Mouse (Mus musculus): Measurements from ENCODE around the gene Evi5. TPM values are rescaled to one million over a fixed set of nuclear protein-coding genes. Genes with fewer than 3 reads are reported as not detected.

Evi5 gene
- total and polyA plus RNA-seq, 3 experiments: 4.6 to 8.4 TPM; not detected in 1

DNA sequence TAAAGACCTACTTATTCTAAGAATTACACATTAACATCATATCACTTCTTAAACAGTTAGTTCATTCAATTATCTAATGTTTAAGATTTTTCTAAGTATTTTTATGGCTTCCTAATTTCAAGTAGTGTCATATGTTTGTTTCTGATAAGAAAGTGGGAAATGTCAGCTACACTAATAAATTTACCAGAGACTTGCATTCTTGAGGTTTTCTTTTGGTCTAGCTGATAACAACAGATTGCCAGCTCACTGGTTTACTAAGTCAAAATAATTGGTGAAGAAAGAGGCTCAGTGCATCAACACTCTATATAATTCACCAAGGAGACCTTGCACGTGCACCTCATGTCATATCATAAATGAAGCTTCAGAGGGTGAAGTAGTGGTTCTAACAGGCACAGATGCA is 106.7 kb downstream of the Evi5 start:
- Histone ChIP-seq H3K9me3 (replicated peaks; ENCODE audit: insufficient read depth, low read length) (no peaks in the 10 kb centered on the region), H3K27me3 (ENCODE audit: control insufficient read depth in 1 of 2, insufficient read depth in 2 of 2, low read length in 2 of 2) (no peaks in the 10 kb centered on the region), H3K4me1 (ENCODE audit: control insufficient read depth in 1 of 2, insufficient read depth in 2 of 2, low read length in 2 of 2) (peaks cover 5 to 17% of the 10 kb centered on the region in 2 experiments), H3K79me2 (ENCODE audit: control insufficient read depth, insufficient read depth, low read length, poor library complexity) (no peaks in the 10 kb centered on the region), H3K27ac (ENCODE audit: control insufficient read depth, low read depth, low read length) (no peak overlapping the region), H3K4me3 (ENCODE audit: control insufficient read depth in 1 of 2, insufficient read depth in 1 of 2, low read depth in 2 of 2, low read length in 2 of 2) (no peak overlapping the region), H3K9ac (ENCODE audit: control insufficient read depth, low read depth, low read length, poor library complexity, severe bottlenecking) (no peak overlapping the region), H3K36me3 (ENCODE audit: control insufficient read depth in 1 of 2, insufficient read depth in 2 of 2, low read length in 2 of 2) (peaks cover 0 to 22% of the 10 kb centered on the region in 2 experiments; a peak in 2 of 4 replicates)
- peak; percentile 91 for TF ChIP-seq MAFK (IDR thresholded peaks at IDR 0.05; ENCODE audit: borderline replicate concordance, low read depth, low read length)
- peak; percentile 83 for TF ChIP-seq TAL1 (IDR thresholded peaks at IDR 0.05; ENCODE audit: low read length)
- TF ChIP-seq NELFE (IDR thresholded peaks at IDR 0.05; ENCODE audit: low read depth, low read length): no peak
- TF ChIP-seq ZC3H11A (IDR thresholded peaks at IDR 0.05; ENCODE audit: low read depth, low read length): no peak
- no peak for TF ChIP-seq CHD1 (IDR thresholded peaks at IDR 0.05; ENCODE audit: low read depth, low read length)
- peak; percentile 36; the same call in 1 of the 2 replicates for TF ChIP-seq MYC (IDR thresholded peaks at IDR 0.05; ENCODE audit: low read depth, low read length)
- 0 out of 2 replicates have a peak, but pooled peaks have one; percentile 11 for TF ChIP-seq SMC3 (IDR thresholded peaks at IDR 0.05; ENCODE audit: low read depth, low read length)
- TF ChIP-seq GATA1 (IDR thresholded peaks at IDR 0.05; ENCODE audit: low read depth, low read length): peak; percentile 97
- peak; percentile 86 for TF ChIP-seq MXI1 (IDR thresholded peaks at IDR 0.05; ENCODE audit: low read depth, low read length)
- TF ChIP-seq TCF12 (IDR thresholded peaks at IDR 0.05; ENCODE audit: low read depth, low read length): peak; percentile 97
- peak; percentile 95 for TF ChIP-seq ETS1 (IDR thresholded peaks at IDR 0.05; ENCODE audit: low read depth, low read length)
- peak; percentile 93 to 95 for TF ChIP-seq EP300 (IDR thresholded peaks at IDR 0.05; ENCODE audit: low read depth in 1 of 2, low read length in 2 of 2)
- TF ChIP-seq HCFC1 (IDR thresholded peaks at IDR 0.05; ENCODE audit: low read depth, low read length): no peak
- TF ChIP-seq NRF1 (IDR thresholded peaks at IDR 0.05; ENCODE audit: insufficient read depth, low read depth, low read length, poor library complexity, severe bottlenecking): no peak
- TF ChIP-seq BHLHE40 (IDR thresholded peaks at IDR 0.05; ENCODE audit: borderline replicate concordance, low read depth, low read length): peak; percentile 89
- TF ChIP-seq MYB (IDR thresholded peaks at IDR 0.05; ENCODE audit: low read depth, low read length): peak; percentile 36; the same call in 1 of the 2 replicates
- TF ChIP-seq RCOR1 (IDR thresholded peaks at IDR 0.05; ENCODE audit: low read depth, low read length): peak; percentile 100
- no peak for TF ChIP-seq ZKSCAN1 (IDR thresholded peaks at IDR 0.05; ENCODE audit: low read depth, low read length)
- TF ChIP-seq SIN3A (IDR thresholded peaks at IDR 0.05; ENCODE audit: low read length): peak; percentile 66
- peak; percentile 75 for DNase-seq (ENCODE audit: low read depth, low spot score)

DNA sequence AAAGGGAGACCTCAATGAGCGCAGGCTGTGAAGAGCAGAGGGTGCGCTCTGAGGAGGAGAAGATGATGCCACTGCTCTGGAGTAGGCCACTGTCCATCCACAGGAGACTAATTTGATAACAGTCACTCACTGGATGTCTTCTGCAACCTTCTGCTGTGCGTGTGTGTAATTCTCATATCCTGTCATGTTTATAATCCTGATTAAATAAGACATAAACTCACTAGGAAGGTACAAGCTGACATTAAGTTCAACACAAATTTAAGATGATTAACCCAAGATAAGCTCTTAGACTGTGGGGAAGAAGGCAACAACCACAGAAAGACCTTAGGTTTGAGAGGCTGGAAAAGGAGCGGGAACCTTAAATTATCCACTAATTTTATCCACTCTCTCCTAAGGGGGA is 109.0 kb downstream of the Evi5 start:
- Histone ChIP-seq H3K36me3 (ENCODE audit: control insufficient read depth in 1 of 2, insufficient read depth in 2 of 2, low read length in 2 of 2) (peaks cover 0 to 14% of the 10 kb centered on the region in 2 experiments; a peak in 2 of 4 replicates), H3K79me2 (ENCODE audit: control insufficient read depth, insufficient read depth, low read length, poor library complexity) (no peaks in the 10 kb centered on the region)

More for the DNA sequence above, 109.0 kb downstream of the Evi5 start:
- H3K4me3 ChIP-seq (ENCODE audit: control insufficient read depth in 1 of 2, insufficient read depth in 1 of 2, low read depth in 2 of 2, low read length in 2 of 2): no peak overlapping the region
- no peak overlapping the region for H3K9ac ChIP-seq (ENCODE audit: control insufficient read depth, low read depth, low read length, poor library complexity, severe bottlenecking)
- no peaks in the 10 kb centered on the region for H3K9me3 ChIP-seq (replicated peaks; ENCODE audit: insufficient read depth, low read length)
- no peak for DNase-seq (ENCODE audit: low read depth, low spot score)
- no peaks in the 10 kb centered on the region for H3K27me3 ChIP-seq (ENCODE audit: control insufficient read depth in 1 of 2, insufficient read depth in 2 of 2, low read length in 2 of 2)
- no peak overlapping the region for H3K27ac ChIP-seq (ENCODE audit: control insufficient read depth, low read depth, low read length)
- H3K4me1 ChIP-seq (ENCODE audit: control insufficient read depth in 1 of 2, insufficient read depth in 2 of 2, low read length in 2 of 2): peaks cover 5 to 12% of the 10 kb centered on the region in 2 experiments
- no peak for TF ChIP-seq MXI1 (IDR thresholded peaks at IDR 0.05; ENCODE audit: low read depth, low read length)
- no peak for TF ChIP-seq SIN3A (IDR thresholded peaks at IDR 0.05; ENCODE audit: low read length)
- no peak for TF ChIP-seq KAT2A (conservative IDR thresholded peaks at IDR 0.05; ENCODE audit: low read depth, low read length)
- TF ChIP-seq ZMIZ1 (IDR thresholded peaks at IDR 0.05; ENCODE audit: low read depth, low read length): no peak
- no peak for TF ChIP-seq ZNF384 (IDR thresholded peaks at IDR 0.05; ENCODE audit: low read depth, low read length)
- TF ChIP-seq BHLHE40 (IDR thresholded peaks at IDR 0.05; ENCODE audit: borderline replicate concordance, low read depth, low read length): no peak
- TF ChIP-seq USF2 (IDR thresholded peaks at IDR 0.05; ENCODE audit: borderline replicate concordance in 1 of 2, insufficient read depth in 1 of 2, low read depth in 1 of 2, low read length in 2 of 2): no peak
- TF ChIP-seq CHD2 (IDR thresholded peaks at IDR 0.05; ENCODE audit: low read length): no peak

All from MEL (cell line).